Mouse (Mus musculus) myocyte (in vitro differentiated cells): Measurements from ENCODE around the gene Megf6. TPM values are rescaled to one million over a fixed set of nuclear protein-coding genes. Genes with fewer than 3 reads are reported as not detected.

Experiments used
- H3K27me3 ChIP-seq: one replicate; pipeline ENCODE4 v1.6.1; 2011; ENCODE audit not compliant: control insufficient read depth, insufficient read depth, insufficient read length
- H3K36me3 ChIP-seq: one replicate; pipeline ENCODE4 v1.6.1; 2011; ENCODE audit not compliant: control insufficient read depth, insufficient read depth
- H3K4me2 ChIP-seq: one replicate; pipeline ENCODE4 v1.6.1; 2011; ENCODE audit warnings: low read depth, control low read depth
- H3K4me3 ChIP-seq: one replicate; pipeline ENCODE4 v1.5.1; 2011; ENCODE audit warnings: mild to moderate bottlenecking, control low read depth, moderate library complexity
- H3K79me2 ChIP-seq: one replicate; pipeline ENCODE4 v1.6.1; 2011; ENCODE audit not compliant: control insufficient read depth, insufficient read depth
- H3ac ChIP-seq: one replicate; pipeline ENCODE4 v1.6.1; 2011; ENCODE audit not compliant: control insufficient read depth, insufficient read length
- CEBPB ChIP-seq: IDR thresholded peaks from 2 replicates; pipeline ENCODE4 v1.6.1; 2011; ENCODE audit warnings: mild to moderate bottlenecking, moderate library complexity; ENCODE audit not compliant: poor library complexity, insufficient read depth, severe bottlenecking
- E2F4 ChIP-seq: IDR thresholded peaks from one replicate; pipeline ENCODE4 v1.6.1; 2011; ENCODE audit warnings: mild to moderate bottlenecking, control low read depth, moderate library complexity; ENCODE audit not compliant: insufficient read depth
- MAX ChIP-seq: IDR thresholded peaks from one replicate; pipeline ENCODE4 v1.6.1; 2011; ENCODE audit warnings: low read depth, mild to moderate bottlenecking, control low read depth
- MYOD1 ChIP-seq, 3 experiments: IDR thresholded peaks; one replicate each; pipeline ENCODE4 v1.6.1; 2011; ENCODE audit warnings: control low read depth in 2 of 3, low read depth in 2 of 3, mild to moderate bottlenecking in 2 of 3, moderate library complexity in 1 of 3; ENCODE audit not compliant: insufficient read length in 2 of 3, control insufficient read depth in 1 of 3
- MYOG ChIP-seq, 3 experiments: IDR thresholded peaks; one replicate each; pipeline ENCODE4 v1.6.1; 2011; ENCODE audit warnings: control low read depth in 2 of 3, low read depth in 2 of 3, mild to moderate bottlenecking in 2 of 3; ENCODE audit not compliant: insufficient read length in 2 of 3, control insufficient read depth in 1 of 3, insufficient read depth in 1 of 3
- POLR2A ChIP-seq: IDR thresholded peaks from one replicate; pipeline ENCODE4 v1.6.1; 2011; ENCODE audit warnings: low read depth, mild to moderate bottlenecking, control low read depth, moderate library complexity; ENCODE audit not compliant: insufficient read length
- POLR2AphosphoS2 ChIP-seq: IDR thresholded peaks from one replicate; pipeline ENCODE4 v1.6.1; 2011; ENCODE audit warnings: low read depth, control low read depth; ENCODE audit not compliant: insufficient read length
- REST ChIP-seq: IDR thresholded peaks from one replicate; pipeline ENCODE4 v1.6.1; 2011; ENCODE audit warnings: mild to moderate bottlenecking, control low read depth, moderate library complexity; ENCODE audit not compliant: insufficient read depth, insufficient read length
- SRF ChIP-seq: IDR thresholded peaks from one replicate; pipeline ENCODE4 v1.6.1; 2011; ENCODE audit warnings: low read depth; ENCODE audit not compliant: control insufficient read depth, insufficient read length
- TCF12 ChIP-seq: IDR thresholded peaks from one replicate; pipeline ENCODE4 v1.6.1; 2011; ENCODE audit warnings: mild to moderate bottlenecking, control low read depth; ENCODE audit not compliant: poor library complexity, insufficient read depth, severe bottlenecking
- TCF3 ChIP-seq: IDR thresholded peaks from one replicate; pipeline ENCODE4 v1.6.1; 2011; ENCODE audit warnings: low read depth, control low read depth; ENCODE audit not compliant: insufficient read length
- USF1 ChIP-seq: IDR thresholded peaks from one replicate; pipeline ENCODE4 v1.6.1; 2011; ENCODE audit warnings: low read depth, mild to moderate bottlenecking, control low read depth, moderate library complexity
- polyA plus RNA-seq: library from polyadenylated mRNA; unstranded; fragments of >200 nt; fragmentation: generic; extraction: Trizol; gene quantifications from one replicate; pipeline ENCODE4 v1.2.1, GENCODE M21; 2012; ENCODE audit warnings: missing spikeins

Megf6 gene
- polyA plus RNA-seq, 1 experiment = not detected

DNA sequence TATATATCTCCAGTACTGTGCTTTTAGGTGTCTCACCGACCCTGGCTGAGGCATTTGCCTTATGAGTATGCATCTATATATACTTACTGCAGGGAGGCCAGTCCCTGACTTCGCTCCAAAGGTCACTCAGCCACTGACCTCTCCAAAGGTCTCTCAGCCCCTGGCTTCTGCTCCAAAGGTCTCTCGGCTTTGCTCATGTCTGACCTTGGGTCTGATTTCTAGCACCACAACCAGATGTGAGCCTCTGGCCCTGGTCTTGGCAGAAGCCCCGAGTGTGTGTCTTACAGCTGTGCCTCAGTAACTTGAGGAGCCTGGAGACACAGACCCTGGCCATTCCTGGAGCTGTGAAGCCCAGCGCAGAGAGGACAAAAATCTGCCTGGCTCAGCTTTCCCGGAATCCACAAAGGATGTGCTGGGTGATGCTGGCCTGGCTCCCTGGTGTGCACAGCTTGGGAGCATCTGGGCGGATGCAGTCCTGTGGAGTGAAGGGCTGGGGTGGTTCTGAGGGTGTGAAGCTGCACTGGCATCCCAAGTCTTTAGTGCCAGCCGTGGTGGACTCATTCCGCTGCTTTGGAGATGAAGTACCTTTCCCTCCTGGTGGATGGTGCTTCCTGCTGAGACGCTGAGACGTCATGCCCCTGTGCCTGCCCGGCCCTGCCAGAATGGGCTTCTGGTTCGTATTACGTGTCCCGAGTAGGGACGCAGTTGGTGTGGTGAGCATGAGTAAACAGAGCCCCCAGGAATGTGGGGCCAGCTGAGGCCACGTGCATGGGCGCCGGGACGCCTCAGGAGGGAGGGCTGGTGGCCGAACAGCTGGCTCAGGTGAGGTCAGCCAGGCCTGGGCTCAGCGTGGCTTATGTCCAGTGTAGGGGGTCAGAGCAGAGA lies 76.9 kb downstream of the Megf6 start:
- TF ChIP-seq USF1 = no peak
- TF ChIP-seq TCF3 = no peak
- no peak for TF ChIP-seq CEBPB
- TF ChIP-seq POLR2A = no peak
- TF ChIP-seq SRF = no peak
- TF ChIP-seq POLR2AphosphoS2 = no peak
- no peak for TF ChIP-seq MAX
- TF ChIP-seq E2F4 = no peak
- Histone ChIP-seq H3K79me2 (no peaks in the 10 kb centered on the region), H3K4me3 (no peak overlapping the region), H3ac (no peak overlapping the region), H3K4me2 (no peak overlapping the region), H3K27me3 (no peaks in the 10 kb centered on the region), H3K36me3 (no peaks in the 10 kb centered on the region)

DNA sequence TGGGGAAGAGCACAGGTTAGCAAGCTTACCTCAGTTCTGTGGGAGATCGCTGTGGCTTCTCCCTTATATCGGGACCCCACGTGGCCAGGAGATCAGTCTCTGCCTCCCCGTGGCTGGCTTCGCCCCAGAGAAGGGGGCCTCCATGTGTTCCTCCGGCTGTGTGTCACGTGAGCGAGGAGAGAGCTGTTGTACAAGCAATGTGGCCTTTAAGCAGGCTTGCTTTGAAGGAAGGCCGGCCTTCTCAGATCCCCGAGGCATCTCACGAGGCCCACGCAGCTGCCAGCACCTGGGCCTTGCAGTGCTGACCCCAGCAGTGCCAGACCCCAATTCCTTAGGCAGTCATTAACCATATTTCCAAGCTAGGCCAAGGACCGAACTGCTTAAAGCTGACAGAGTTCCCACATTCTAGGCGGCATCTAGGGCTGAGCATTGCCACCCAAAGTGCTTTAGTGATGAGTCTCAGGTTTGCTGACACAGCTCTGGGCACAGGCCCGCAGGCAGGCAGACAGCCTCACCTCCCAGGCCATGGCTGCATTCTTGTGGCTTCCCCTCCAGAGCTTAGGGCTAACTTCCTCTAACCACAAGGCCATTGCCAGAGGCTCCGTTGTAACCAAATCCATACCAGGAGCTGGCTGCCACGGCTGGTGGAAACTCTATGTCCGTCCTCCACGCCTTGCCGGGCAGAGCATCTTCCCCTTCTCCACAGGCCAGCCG lies 77.7 kb downstream of the Megf6 start:
- no peak for TF ChIP-seq CEBPB
- no peak for TF ChIP-seq POLR2A
- H3ac ChIP-seq = no peak overlapping the region
- H3K4me3 ChIP-seq = no peak overlapping the region
- H3K79me2 ChIP-seq = no peaks in the 10 kb centered on the region
- H3K4me2 ChIP-seq = no peak overlapping the region
- H3K27me3 ChIP-seq = no peaks in the 10 kb centered on the region
- H3K36me3 ChIP-seq = no peaks in the 10 kb centered on the region

DNA sequence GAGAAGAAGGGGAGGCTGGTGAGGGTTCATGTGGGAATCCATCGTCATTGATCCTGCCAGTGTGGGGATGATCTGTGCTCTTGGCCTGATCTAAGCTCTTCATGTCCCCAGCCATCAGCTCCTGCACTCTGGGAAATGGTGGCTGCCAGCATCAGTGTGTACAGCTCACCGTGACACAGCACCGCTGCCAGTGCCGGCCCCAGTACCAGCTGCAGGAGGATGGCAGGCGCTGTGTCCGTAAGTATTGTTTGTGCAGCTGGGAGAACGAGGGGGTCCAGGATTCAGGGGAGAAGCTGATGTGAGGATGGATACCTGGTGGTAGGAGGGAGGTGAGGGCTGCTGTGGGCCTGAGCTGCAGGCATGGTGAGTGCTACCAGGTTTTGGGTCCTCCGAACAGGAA lies 78.8 kb downstream of the Megf6 start:
- Histone ChIP-seq H3K4me3 (no peak overlapping the region), H3K36me3 (no peaks in the 10 kb centered on the region), H3ac (no peak overlapping the region), H3K27me3 (no peaks in the 10 kb centered on the region), H3K4me2 (no peak overlapping the region), H3K79me2 (no peaks in the 10 kb centered on the region)
- TF ChIP-seq TCF3 (no peak), CEBPB (no peak), USF1 (no peak), MYOD1 (IDR thresholded peaks at IDR 0.05; ENCODE audit: control insufficient read depth in 1 of 3, insufficient read length in 2 of 3, low read depth in 2 of 3) (no peak), MAX (no peak), MYOG (IDR thresholded peaks at IDR 0.05; ENCODE audit: control insufficient read depth in 1 of 3, insufficient read depth in 1 of 3, insufficient read length in 2 of 3, low read depth in 2 of 3) (no peak), E2F4 (no peak), TCF12 (no peak), POLR2A (no peak), SRF (no peak), POLR2AphosphoS2 (no peak), REST (no peak)

DNA sequence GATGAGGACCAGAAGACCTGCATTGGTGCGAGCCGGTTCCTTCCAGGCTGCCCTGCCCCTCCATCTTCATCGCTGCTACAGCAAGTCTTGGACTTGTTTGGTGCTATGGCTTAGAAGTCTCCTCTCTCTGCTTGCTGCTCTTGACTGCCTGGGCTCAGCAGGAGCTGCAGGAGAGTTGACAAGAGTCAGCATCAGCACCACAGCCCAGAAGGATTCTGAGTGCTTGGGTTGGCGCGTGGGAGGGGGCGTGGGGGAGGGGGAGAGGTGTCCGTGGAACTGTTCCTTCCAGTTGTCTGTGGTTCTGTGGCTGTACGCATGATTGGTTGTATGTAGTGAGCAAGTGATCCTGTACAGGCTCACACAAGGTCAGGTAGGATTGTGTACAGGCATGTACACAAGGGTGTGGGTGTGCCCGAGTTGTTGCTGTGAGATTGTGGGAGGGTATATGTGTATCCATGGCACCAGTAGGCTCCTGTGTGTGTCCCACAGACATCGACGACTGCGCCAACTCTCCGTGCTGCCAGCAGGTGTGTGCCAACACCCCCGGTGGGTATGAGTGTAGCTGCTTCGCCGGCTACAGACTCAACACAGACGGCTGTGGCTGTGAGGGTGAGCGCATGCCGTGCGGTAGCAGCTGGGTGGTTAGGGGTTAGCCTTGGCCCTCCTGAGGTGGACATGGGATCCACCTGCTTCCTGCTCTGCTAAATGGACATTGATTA lies 82.2 kb downstream of the Megf6 start:
- no peak overlapping the region for H3K4me3 ChIP-seq
- no peak overlapping the region for H3K4me2 ChIP-seq
- no peaks in the 10 kb centered on the region for H3K79me2 ChIP-seq
- no peak for TF ChIP-seq POLR2AphosphoS2
- TF ChIP-seq TCF3 = no peak
- TF ChIP-seq REST = no peak
- no peak for TF ChIP-seq SRF
- no peak for TF ChIP-seq MYOD1 (IDR thresholded peaks at IDR 0.05; ENCODE audit: control insufficient read depth in 1 of 3, insufficient read length in 2 of 3, low read depth in 2 of 3)
- TF ChIP-seq E2F4 = no peak
- no peak for TF ChIP-seq MAX
- TF ChIP-seq USF1 = no peak
- TF ChIP-seq TCF12 = no peak
- H3K27me3 ChIP-seq = no peaks in the 10 kb centered on the region
- no peaks in the 10 kb centered on the region for H3K36me3 ChIP-seq
- no peak overlapping the region for H3ac ChIP-seq
